Mouse (Mus musculus) embryo, embryonic 11 days (tissue): ENCODE data around the gene Acbd6.

Experiments used
- DNase-seq: peaks from one replicate; pipeline ENCODE4 v3.0.0-alpha.2; 2015

Gene Acbd6

DNA sequence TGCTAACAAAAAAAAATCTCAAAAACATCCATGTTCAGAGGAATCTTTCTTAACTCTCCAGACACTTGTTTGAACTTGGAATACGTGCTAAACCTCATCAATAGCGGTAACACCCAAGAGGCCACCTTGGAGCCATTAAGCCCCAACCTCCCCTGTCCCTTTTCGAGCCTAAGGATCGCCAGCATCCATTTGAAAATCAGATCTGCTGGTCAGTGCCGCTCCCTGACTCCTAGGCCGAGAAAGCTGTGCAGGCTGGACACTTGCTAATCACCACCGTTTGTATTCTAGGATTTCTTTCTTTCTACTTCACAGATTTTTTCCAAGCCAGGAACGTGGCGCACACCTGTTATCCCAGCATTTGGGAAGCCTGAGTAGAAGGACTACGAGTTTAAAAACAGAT is 169.9 kb downstream of the Acbd6 start:
- DNase-seq = no peak

DNA sequence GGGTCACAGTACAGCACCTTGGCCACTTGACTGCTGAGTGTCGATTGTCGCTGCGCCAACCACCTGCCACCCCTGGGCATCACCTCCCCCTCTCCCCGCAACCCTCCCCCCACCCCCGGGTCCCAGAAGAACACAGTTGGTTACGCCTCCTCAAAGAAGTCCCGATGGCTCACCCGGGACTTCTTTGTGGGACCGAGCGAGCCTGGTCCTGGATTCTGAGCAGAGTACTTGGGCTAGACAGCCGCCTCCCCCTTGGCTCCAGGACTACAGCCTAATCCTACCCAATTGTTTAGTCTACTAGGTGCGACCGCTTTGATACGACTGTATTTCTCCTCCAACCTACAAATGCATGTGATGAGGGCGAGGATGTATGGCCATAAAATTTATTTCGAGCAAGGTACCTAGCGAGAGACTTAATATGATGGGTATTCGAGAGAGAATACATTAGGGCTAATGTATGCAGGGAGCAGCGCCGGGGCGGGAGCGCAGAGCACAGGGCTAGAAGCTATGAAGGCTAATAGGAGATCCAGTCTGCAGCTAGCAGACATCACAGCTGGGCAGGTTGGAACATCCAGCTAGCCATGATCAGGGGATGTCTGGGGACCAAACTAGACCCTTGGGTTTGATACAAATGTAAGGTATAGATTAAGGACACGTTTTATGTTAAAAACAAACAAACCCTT is 171.3 kb downstream of the Acbd6 start:
- DNase-seq = no peak

DNA sequence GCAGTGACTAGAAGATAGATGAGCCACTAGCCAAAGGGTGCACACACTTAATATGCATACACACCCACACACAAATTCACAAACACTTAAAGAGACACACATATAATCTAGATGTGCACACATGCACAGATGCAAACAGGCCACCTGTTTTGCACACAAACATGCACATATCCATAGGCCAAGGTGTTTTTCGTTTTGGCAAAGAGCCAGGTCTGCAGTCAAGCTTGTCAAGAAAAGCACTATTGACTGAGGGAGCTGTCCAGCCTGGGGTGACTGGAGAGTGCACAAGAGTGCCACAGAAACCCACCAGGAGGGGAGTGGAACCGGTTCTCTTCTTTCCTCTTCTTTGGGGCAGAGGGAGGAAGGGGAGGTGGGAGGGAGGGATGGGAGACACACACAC is 173.2 kb downstream of the Acbd6 start:
- no peak for DNase-seq

DNA sequence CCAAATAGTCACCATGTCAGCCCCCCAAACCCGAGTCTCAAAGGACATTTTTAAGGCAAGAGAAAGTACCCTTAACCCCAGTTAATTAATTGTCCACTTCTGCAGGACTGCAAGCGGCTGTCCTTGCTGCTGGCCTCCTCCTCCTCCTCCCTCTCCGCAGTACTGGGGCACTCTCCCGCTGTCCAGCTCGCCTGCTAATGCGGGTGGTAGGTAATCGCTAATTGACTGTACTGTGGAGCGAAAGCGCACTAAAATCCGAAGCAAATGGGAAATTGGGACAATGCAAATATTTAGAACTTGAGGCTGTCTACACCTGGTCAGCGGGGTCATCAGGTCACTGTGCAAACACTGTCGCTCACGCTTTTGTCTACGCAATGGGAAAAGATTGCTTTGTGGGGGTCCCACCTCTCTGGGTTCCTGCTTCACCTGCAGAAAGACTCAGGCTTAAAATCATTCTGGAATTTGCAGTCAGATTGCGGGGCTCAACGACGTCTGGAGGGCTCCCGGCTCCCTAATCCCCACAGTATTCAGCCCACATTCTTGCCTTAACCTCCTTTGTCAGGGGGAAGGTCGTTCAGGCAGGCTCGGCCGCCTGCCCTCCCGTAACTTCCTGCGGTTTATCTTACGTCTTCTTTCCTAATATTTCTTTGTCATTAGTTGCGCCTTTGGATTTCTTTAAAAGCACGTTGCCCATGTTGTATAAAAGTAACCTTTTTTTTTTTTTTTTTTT is 178.3 kb downstream of the Acbd6 start:
- no peak for DNase-seq

DNA sequence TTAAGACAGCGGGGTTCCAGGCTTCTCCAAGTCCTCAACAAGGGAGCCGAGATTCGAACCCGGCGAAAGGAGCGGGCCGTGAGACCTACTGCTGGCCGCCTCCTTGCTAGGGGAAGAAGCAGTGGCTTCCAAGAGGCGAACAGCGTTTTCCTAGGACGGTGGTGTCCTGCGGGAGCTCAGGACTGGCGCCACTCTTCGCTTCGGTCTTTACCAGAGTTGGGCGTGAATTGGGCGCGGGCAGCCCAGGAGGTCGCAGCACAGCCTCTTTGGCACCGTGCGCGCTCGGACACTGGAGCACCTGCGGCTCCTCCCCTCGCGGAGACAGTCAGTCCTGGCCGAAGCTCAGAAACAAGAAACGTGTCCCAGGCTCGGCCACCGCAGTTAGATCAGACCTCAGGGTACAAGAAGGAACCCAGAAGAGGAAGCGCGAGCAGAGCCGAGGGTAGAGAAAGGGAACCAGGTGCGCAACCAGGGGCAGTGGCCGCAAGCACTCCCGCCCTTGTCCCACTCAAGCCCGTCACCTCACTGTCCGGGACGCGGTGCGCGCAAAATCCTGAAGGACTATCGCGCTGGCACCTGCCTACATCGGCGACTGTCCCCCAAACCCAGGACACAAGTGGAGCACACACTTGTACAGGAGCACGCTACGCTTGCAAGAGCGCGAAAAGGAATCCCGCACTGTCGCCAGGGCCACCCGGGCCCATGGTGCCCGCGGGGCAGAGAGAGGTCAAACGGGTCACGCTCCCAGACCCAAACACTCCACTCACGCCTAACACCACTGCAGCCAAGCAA is 179.3 kb downstream of the Acbd6 start:
- DNase-seq = no peak

DNA sequence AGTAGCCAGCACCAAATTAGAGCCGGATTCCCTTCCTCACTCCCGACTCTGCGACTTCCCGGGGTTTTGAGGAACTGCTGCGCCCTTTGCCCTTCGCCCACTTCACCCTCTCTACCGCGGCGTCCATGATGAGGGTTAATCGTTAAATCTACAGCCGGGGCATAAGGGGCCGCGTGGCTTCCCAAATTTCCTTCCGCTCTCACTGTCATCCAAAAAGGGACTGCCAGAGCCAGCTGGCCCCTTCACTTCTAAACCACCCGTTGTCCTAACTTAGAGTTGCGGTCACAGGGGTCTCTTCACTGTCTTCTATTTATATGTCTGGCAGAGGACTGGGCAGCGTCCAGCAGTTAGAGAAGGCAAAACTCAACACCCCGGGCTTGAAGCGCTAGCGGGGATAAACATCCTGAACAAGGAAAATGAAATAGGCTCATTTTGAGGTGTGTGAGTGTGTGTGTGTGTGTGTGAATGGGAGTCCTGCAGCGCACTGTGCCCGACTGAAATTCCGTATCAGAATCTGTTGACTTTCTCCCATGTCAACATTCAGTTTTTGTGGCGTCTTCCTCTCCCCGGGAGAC is 180.0 kb downstream of the Acbd6 start:
- no peak for DNase-seq
